Mouse (Mus musculus): ENCODE data around the gene Osm. TPM values are rescaled to one million over a fixed set of nuclear protein-coding genes. Genes with fewer than 3 reads are reported as not detected.

The Osm gene
- polyA plus RNA-seq, 1 experiment = 5.1 TPM

DNA sequence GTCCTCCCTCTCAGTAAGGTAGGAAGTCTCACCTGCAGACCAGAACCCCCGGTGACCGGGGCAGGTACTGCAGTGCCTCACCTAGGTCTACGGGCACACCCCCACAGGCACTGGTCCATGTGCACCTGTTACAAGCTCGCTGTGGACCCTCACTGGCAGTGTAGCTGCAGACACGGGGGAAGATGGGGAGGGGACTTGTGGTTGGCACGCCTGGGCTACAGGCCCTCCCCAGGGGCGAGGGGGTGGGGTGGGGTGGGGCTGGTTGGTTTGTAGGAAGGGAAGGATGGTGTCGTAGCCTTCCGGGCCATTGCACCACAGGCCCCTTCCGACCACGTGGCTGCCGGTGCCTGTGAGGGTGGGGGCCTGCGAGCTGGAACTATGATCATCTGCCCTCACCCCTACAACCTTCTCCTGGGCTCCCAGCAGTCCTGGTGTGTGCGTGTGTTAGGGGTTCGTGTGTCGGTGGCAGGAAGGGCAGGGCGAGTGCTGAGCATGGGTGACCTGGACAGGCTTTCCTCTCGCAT, 1.2 kb downstream of the Osm start:
- peak overlapping the region; percentile 78 for H3K4me3 ChIP-seq (replicated peaks; ENCODE audit: control insufficient read depth, low read depth, low read length)
- 3% methylated on average over 18 of the region's 18 CpGs for WGBS
- peak overlapping the region; percentile 96 for H3K27ac ChIP-seq (ENCODE audit: control insufficient read depth, insufficient read depth, low read depth, low read length, poor library complexity)
- H3K4me1 ChIP-seq (ENCODE audit: control insufficient read depth, insufficient read depth, low read length) = peaks cover 4% of the 10 kb centered on the region; the same call in 1 of the 2 replicates
- TF ChIP-seq CTCF (IDR thresholded peaks at IDR 0.05; ENCODE audit: control insufficient read depth, insufficient read depth, low read length) = peak; percentile 1; the same call in 1 of the 2 replicates
- 0 out of 2 replicates have a peak, but pooled peaks have one; percentile 10 for TF ChIP-seq POLR2A (IDR thresholded peaks at IDR 0.05; ENCODE audit: borderline replicate concordance, control insufficient read depth, low read depth, low read length)

DNA sequence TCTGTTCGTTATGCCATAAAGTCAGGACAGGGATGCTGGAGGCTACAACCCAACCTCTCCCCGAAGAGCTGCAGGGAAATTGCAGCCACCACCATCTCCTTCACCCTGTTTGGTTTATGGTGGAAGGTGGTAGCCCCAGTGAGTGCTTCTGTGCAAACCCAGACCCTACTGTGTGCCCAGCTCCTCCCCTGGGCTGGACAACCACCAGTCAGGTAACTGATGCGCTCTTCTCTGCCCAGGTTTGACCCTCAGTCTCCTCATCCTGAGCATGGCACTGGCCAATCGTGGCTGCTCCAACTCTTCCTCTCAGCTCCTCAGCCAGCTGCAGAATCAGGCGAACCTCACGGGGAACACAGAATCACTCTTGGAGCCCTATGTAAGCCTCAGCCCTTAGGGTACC, 1.9 kb downstream of the Osm start:
- peaks cover 2% of the 10 kb centered on the region; the same call in 1 of the 2 replicates for H3K4me1 ChIP-seq (ENCODE audit: control insufficient read depth, insufficient read depth, low read length)
- WGBS = 67% methylated on average over 6 of the region's 6 CpGs
- no peak for TF ChIP-seq POLR2A (IDR thresholded peaks at IDR 0.05; ENCODE audit: borderline replicate concordance, control insufficient read depth, low read depth, low read length)
- H3K27ac ChIP-seq (ENCODE audit: control insufficient read depth, insufficient read depth, low read depth, low read length, poor library complexity) = peak overlapping the region; percentile 76
- H3K4me3 ChIP-seq (replicated peaks; ENCODE audit: control insufficient read depth, low read depth, low read length) = peak overlapping the region; percentile 78

DNA sequence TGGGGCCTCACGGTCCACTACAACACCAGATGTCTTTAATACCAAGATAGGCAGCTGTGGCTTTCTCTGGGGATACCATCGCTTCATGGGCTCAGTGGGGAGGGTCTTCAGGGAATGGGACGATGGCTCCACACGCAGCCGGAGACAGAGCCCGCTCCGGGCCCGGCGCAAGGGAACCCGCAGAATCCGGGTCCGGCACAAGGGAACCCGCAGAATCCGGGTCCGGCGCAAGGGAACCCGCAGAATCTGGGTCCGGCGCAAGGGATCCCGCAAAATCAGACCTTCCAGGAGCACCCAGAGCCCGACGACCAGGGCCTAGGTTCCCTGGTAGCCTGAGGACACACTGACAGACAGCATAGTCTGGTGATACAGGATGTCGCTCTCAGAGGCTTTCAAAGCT, 3.5 kb downstream of the Osm start:
- H3K4me1 ChIP-seq (ENCODE audit: control insufficient read depth, insufficient read depth, low read length) = peaks cover 2% of the 10 kb centered on the region; the same call in 1 of the 2 replicates
- TF ChIP-seq CTCF (IDR thresholded peaks at IDR 0.05; ENCODE audit: control insufficient read depth, insufficient read depth, low read length) = no peak
- TF ChIP-seq POLR2A (IDR thresholded peaks at IDR 0.05; ENCODE audit: borderline replicate concordance, control insufficient read depth, low read depth, low read length) = no peak
- H3K4me3 ChIP-seq (replicated peaks; ENCODE audit: control insufficient read depth, low read depth, low read length) = no peak overlapping the region
- peak overlapping the region; percentile 36; the same call in 1 of the 2 replicates for H3K27ac ChIP-seq (ENCODE audit: control insufficient read depth, insufficient read depth, low read depth, low read length, poor library complexity)
- 93% methylated on average over 23 of the region's 23 CpGs for WGBS

DNA sequence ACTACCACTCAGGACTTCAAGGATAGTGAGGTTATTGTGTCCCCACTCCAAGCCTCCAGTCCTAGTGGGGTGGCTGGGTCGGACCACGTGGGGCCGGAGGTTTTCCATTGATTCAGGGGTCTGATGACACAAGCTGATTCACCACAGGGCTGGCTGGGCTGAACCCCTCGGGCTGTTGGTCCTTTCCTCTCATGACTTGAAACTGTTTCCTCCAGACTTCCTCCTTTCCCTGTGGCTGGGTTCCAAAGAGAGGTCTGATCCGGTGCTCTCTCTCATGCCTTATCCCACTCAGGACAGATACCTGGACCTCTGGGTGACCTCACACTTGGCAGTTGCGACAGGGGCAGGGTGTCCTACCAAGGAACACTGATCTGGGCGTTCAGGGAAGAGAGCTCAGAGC, 3.9 kb downstream of the Osm start:
- H3K4me3 ChIP-seq (replicated peaks; ENCODE audit: control insufficient read depth, low read depth, low read length) = no peak overlapping the region
- TF ChIP-seq CTCF (IDR thresholded peaks at IDR 0.05; ENCODE audit: control insufficient read depth, insufficient read depth, low read length) (no peak), POLR2A (IDR thresholded peaks at IDR 0.05; ENCODE audit: borderline replicate concordance, control insufficient read depth, low read depth, low read length) (no peak)
- WGBS = 24% methylated on average over 7 of the region's 7 CpGs
- peaks cover 2% of the 10 kb centered on the region; the same call in 1 of the 2 replicates for H3K4me1 ChIP-seq (ENCODE audit: control insufficient read depth, insufficient read depth, low read length)
- H3K27ac ChIP-seq (ENCODE audit: control insufficient read depth, insufficient read depth, low read depth, low read length, poor library complexity) = peak overlapping the region; percentile 55

DNA sequence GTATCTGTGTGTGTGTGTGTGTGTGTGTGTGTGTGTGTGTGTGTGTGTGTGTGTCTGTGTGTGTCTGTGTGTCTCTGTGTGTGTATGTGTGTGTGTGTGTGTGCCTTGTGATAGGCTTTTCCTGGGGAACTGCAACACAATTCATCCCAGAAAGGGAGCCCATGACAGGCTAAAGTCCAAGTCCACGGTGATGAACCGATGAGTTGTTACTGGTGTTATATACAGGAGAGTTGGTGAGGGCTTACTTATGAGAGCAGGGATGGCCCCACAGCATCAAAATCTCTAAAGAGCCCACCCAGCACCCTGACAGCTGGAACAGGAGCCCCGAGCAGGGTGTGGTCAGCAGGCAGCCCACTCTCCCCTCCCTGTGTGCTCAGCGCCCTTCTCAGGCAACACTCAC, 5.0 kb downstream of the Osm start:
- no peak overlapping the region for H3K4me3 ChIP-seq (replicated peaks; ENCODE audit: control insufficient read depth, low read depth, low read length)
- TF ChIP-seq POLR2A (IDR thresholded peaks at IDR 0.05; ENCODE audit: borderline replicate concordance, control insufficient read depth, low read depth, low read length) = no peak
- no peak for TF ChIP-seq CTCF (IDR thresholded peaks at IDR 0.05; ENCODE audit: control insufficient read depth, insufficient read depth, low read length)
- H3K4me1 ChIP-seq (ENCODE audit: control insufficient read depth, insufficient read depth, low read length) = no peaks in the 10 kb centered on the region; the same call in 1 of the 2 replicates
- H3K27ac ChIP-seq (ENCODE audit: control insufficient read depth, insufficient read depth, low read depth, low read length, poor library complexity) = no peak overlapping the region
- 79% methylated on average over 4 of the region's 4 CpGs for WGBS

DNA sequence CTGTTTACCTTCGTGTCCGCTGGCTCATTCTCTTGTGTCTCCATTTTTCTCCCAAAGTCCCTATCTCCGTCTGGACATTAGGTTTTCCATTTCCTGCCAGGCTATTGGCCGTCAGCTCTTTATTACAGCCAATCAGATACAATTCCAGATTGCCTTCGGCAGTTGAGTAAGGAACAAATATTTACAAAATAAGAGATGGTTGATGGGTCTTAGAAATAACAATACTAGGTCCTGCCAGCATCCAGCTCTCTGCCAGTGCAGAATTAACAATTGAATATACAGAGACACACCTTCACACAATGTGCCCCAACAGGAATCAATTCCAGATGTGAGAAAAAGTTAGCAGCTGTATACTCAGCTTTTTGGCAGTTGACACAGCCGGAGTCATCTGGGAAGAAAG, 9.9 kb downstream of the Osm start:
- Histone ChIP-seq H3K4me3 (replicated peaks; ENCODE audit: control insufficient read depth, low read depth, low read length) (no peak overlapping the region), H3K27ac (ENCODE audit: control insufficient read depth, insufficient read depth, low read depth, low read length, poor library complexity) (no peak overlapping the region), H3K4me1 (ENCODE audit: control insufficient read depth, insufficient read depth, low read length) (peaks cover 2% of the 10 kb centered on the region)
- 78% methylated on average over 6 of the region's 6 CpGs for WGBS
- no peak for TF ChIP-seq POLR2A (IDR thresholded peaks at IDR 0.05; ENCODE audit: borderline replicate concordance, control insufficient read depth, low read depth, low read length)
- no peak for TF ChIP-seq CTCF (IDR thresholded peaks at IDR 0.05; ENCODE audit: control insufficient read depth, insufficient read depth, low read length)

DNA sequence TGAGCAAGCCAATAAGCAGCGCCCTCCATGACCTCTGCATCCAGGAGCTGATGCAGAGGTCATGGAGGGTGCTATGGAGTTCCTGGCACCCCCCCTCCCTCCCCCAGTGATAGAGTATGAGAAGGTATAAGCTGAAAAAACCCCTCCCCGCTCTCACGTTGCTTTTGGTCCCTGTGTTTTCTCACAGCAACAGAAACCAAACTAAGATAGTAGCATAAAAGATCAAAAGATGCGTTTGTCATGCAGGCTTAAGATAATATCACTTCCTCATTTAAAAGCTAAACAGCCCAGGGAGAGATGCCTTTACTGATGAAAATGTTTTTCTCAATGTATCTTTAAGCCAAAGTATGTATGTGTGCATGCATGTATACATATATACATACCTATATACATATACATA, 10.4 kb downstream of the Osm start:
- WGBS = 28% methylated on average over 4 of the region's 4 CpGs
- no peak overlapping the region for H3K27ac ChIP-seq (ENCODE audit: control insufficient read depth, insufficient read depth, low read depth, low read length, poor library complexity)
- H3K4me1 ChIP-seq (ENCODE audit: control insufficient read depth, insufficient read depth, low read length) = peaks cover 2% of the 10 kb centered on the region
- H3K4me3 ChIP-seq (replicated peaks; ENCODE audit: control insufficient read depth, low read depth, low read length) = no peak overlapping the region
- TF ChIP-seq POLR2A (IDR thresholded peaks at IDR 0.05; ENCODE audit: borderline replicate concordance, control insufficient read depth, low read depth, low read length) (no peak), CTCF (IDR thresholded peaks at IDR 0.05; ENCODE audit: control insufficient read depth, insufficient read depth, low read length) (no peak)

DNA sequence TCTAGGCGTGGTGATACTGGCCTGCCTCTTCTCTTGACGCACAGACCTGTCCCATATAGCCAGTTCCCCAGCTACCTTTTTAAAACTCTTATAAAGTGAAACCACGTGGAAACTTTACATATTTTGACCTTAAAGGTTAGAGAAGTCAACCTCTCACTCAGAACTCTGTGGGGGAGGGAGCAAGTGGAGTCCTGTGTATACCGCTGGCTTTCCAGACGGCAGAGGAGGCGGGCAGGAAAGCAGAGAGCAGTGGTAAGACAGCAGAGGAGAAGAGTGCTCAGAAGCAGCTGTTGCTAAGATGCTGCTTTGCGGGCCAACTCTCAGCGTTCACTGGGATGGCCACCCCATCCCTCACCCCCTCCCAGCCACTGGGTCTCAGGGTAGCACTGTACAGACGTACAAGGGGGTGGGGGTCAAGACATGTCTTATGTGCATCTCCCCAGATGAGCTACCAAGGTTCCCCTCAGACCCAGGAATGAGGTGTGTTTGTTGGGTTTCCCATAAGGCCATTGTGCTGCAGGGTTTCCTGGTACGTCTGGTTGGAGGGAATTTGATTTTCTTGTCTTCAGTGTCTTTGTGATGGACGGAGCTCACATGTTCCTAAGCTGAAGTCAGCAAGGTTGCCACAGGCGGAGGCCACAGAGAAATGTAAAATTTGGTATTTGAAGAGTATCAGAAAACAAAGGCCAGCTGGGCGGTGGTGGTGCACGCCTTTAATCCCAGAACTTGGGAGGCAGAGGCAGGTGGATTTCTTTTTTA, 11.2 kb downstream of the Osm start:
- TF ChIP-seq POLR2A (IDR thresholded peaks at IDR 0.05; ENCODE audit: borderline replicate concordance, control insufficient read depth, low read depth, low read length) = no peak
- TF ChIP-seq CTCF (IDR thresholded peaks at IDR 0.05; ENCODE audit: control insufficient read depth, insufficient read depth, low read length) = no peak
- Histone ChIP-seq H3K4me1 (ENCODE audit: control insufficient read depth, insufficient read depth, low read length) (peaks cover 2% of the 10 kb centered on the region), H3K4me3 (replicated peaks; ENCODE audit: control insufficient read depth, low read depth, low read length) (no peak overlapping the region), H3K27ac (ENCODE audit: control insufficient read depth, insufficient read depth, low read depth, low read length, poor library complexity) (no peak overlapping the region)
- WGBS = 72% methylated on average over 14 of the region's 14 CpGs
